Mouse (Mus musculus) left cerebral cortex, postnatal 36 days (tissue): ENCODE results near the gene Crtac1. TPM values are rescaled to one million over a fixed set of nuclear protein-coding genes. Genes with fewer than 3 reads are reported as not detected.

Source experiments
- DNase-seq, 2 experiments: peaks; one replicate each; pipeline ENCODE4 v3.0.0; 2021 to 2022; ENCODE audit warnings: low spot score in 2 of 2, mixed read lengths in 1 of 2
- intact Hi-C: fragments of 180-260 bp; cut with DNase I; formaldehyde crosslinking; loops from one replicate; pipeline ENCODE4 v1.15.1; 2025
- total RNA-seq, 2 experiments: library from RNA; stranded (reverse); gene quantifications; 2 replicates each; pipeline ENCODE4 v1.2.3; 2021

The Crtac1 gene
- total RNA-seq, 2 experiments from 2014 or later: 67.7 to 77.0 TPM

DNA sequence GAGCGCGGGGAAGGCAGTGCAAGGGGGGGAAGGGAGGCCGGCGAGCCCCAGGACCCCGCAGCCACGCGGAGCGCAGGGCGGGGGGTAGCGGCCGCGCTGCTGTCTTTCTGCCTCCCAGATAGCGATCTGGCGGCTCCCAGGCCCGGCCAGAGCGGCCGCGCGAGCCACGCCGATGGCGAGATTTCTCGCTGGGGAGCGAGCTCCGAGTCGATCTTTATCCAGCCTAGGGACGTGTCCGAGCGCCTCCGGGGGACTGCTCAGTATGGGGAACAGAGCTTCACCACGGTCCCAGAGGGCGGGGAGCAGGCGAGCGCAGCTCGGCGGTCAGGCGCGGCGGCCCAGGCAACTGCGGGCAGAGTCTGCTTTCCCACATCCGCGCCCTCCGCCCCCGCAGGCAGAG, 608 bp upstream of the Crtac1 start:
- intact Hi-C loops: loop anchor here (5.0 to 10.0 kb wide), 3 partner anchors 50 to 227 kb away; partner anchors contain the start of genes R3hcc1l and Sfrp5
- DNase-seq: peak; percentile 53 to 66

DNA sequence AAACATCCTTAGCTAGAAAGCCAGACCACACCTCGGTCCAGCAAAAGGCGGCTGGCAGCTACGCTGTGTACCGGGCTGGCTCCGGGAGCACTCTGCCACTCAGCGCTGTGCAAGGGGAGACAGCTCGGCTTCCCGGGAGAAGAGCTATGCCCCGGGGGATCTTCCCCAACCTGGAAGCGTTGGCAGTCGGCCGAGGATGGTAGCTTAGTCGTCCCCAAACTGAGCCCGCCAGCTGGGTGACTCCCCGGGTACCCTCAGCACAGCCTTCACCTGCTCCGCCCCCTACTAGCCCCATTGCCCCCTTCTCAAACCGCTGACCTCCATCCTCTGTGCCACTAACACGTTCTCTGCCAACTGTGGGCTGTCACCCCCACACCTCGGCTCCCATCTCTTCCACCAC, 602 bp downstream of the Crtac1 start:
- DNase-seq: peak; percentile 45
- intact Hi-C loops: loop anchor here (5.0 to 10.0 kb wide), 3 partner anchors 49 to 226 kb away; partner anchors contain the start of genes R3hcc1l and Sfrp5

DNA sequence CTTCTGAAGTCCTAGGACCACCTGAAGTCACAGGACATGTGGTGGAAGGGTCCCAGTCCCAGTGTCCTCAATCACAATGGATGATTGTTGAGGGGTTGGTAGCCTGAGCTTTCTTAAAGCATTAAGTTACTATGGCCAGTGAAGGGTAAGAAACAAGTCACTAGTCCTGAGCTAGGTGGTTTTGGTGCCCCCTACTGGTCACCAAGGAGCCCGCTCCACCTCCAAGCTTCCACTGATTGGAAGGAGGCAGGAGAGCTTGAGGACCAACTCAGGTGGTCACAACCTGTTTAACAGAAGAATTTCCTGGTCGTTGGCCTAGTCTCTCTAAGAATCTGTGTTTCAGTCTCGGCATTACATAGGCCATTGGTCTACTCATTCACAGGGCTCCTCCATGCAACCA, 2.2 kb downstream of the Crtac1 start:
- DNase-seq: peak; percentile 61 to 65
- intact Hi-C loops: loop anchor here (1.0 kb wide), 1 partner anchor 113 kb away; no protein-coding TSS in a partner anchor

DNA sequence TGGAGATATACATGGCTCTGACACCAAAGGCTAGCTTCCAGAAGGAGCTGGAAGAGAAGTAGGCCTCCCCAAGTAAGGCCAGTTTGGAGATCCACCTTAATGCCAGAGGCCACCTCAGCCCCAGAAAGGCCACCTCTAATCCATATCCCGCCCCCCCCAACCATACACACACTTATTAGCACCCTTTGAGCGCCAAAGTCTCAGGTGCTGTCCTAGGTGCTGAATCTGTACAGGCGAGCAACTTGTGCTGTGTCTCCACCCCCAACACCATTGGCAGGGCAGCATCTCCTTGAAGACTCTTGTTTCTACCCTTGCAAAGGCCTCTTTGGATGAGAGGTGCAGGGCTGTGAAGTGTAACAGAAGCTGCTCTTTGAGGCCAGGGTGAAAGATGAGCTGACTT, 6.4 kb downstream of the Crtac1 start:
- DNase-seq: no peak
- intact Hi-C loops: no loop called here

DNA sequence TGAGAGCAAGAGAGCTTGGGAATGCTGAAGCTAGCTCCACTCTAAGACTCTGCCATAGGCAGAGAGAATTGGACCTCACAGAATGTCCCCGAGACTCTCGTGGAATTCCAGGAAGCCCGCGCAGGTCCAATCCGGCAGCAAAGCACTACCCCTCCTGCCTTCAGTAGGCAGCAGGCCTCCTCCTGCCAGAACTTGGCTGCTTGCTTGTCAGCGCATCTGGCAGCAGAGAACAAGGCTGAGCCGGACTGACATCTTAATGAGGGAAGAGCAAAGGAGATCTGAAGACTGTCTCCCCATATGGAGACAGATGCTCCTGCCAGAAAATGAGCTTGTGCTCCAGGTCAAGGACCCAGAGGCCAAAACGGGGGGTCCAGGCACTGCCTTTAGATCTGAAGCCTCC, 16.5 kb downstream of the Crtac1 start:
- DNase-seq: no peak

DNA sequence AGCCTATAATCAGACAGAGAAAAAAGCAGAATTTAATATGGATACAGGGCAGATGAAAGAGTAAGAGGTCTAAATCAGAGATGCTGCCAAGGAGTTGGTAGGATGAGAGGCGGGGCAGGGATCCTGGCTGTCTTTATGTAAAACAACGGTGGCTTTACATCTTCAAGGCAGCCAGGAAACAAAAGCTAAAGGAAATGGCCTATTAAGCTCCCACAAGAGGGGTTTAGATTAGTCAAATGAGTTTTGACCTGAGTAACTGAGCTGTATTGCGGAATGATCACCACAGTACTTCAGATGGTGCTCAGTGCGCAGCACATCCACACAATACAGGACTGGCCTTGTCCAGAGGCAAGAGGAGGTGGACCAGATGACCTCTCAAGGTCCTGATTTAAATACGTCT, 21.7 kb downstream of the Crtac1 start:
- DNase-seq: no peak
- intact Hi-C loops: no loop called here

More for the DNA sequence above, 16.5 kb downstream of the Crtac1 start:
- intact Hi-C loops: no loop called here

DNA sequence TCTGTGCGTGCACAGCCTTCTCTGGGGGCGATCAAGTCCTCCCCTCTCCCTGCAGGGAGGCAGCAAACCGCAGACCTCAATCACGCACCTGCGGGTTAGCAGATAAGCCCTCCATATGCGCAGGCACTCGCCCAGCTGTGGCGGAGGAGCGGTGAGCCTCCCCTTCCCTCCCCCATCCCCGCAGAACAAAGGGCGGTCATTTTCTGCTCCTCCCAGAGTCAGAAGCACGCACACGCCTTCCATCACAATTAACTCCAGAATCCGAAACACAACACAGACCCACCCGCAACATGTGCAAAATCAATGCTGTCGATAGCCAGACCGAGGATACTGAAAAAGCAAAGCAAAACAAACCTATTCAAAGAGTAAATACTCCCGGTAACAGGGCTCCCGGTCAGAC, 22.4 kb downstream of the Crtac1 start:
- intact Hi-C loops: no loop called here
- no peak for DNase-seq

DNA sequence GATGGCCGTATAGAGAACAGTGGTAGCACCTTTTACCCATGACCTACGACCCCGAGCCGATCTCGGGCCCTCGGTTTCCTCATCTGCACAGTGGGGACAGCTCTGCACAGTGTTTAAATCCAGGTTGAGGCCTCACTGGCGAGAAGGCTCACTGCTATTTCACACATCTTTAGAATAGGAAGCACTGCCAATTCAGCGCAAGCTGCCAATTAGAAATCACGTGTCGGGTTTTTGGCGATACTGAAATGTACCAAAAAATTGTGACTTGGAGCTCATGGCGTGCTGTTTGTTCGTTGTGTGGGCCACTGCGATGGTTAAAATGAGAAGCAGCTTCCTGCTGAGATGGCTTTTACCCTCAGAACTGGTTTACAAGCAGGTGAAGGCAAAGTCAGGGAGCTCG, 27.2 kb downstream of the Crtac1 start:
- peak in 1 of 2 experiments; percentile 54 for DNase-seq
- intact Hi-C loops: no loop called here

DNA sequence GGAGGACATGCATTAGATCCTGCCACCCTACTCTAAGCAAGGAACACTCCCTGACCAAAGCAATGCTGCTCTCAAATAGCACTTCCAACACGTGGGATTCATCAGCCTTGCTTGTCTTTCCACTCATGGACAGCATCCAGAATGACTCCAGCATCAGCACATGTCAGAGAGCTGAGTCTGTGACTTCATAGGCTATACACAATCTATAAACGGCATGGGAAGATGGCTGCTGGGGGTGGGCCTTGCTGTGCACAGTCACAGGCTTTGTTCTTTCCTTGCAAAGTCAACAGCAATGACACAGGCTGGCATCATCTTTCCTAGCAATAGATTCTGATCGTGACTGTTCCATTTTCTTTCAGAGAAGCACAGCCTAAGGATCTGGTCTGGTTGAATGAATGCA, 31.6 kb downstream of the Crtac1 start:
- DNase-seq: no peak
- intact Hi-C loops: no loop called here

DNA sequence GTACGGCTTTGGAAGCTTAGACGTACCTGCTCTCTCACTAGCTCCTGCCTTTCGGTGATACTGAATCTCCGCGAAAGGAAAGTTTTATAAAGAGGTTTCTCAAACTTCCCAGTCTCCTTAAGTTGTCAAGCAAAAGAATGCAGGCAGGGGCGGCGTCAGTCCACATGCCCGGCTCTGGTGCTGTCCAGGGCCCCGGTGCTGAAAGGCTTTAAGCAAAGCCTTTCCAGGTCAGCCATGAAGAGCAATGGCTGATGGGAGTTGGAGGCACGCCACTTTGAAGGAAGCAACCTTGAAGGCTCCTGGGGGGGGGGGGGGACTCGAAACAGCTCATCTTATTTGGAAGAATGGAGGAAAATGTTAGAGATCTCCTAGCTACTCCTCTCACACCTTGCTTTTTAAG, 34.3 kb downstream of the Crtac1 start:
- intact Hi-C loops: no loop called here
- no peak for DNase-seq

DNA sequence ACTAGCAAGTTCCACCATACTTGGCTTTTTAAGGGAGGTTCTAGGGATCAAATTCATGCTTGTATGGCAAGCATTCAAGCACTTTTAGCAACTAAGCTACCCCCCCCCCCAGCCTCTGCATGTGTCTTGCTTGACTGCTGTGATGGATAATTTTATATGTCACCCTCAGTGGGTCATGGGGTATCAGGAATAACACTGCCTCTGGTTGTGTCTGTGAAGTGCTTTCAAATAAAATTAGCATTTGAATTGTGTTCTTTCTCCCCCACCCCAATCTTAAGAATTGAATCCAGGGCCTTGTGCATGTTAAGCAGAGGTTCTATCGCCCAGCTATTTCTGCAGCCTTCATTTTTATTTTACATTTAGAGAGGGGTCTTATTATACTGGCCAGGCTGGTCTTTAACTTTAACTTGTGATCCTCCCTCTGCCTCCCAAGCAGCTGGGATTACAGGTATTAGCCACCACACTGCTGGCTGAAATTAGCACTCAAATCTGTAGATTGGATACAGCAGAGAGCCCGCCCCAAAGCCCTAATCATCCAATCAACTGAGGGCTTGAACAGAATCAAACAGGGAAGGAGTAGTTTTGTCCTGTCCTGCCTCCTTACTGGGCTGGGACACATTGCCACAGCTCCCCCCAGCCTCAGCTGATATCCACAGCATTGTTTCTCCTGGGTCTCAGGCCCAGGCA, 36.6 kb downstream of the Crtac1 start:
- no peak for DNase-seq
- intact Hi-C loops: no loop called here

DNA sequence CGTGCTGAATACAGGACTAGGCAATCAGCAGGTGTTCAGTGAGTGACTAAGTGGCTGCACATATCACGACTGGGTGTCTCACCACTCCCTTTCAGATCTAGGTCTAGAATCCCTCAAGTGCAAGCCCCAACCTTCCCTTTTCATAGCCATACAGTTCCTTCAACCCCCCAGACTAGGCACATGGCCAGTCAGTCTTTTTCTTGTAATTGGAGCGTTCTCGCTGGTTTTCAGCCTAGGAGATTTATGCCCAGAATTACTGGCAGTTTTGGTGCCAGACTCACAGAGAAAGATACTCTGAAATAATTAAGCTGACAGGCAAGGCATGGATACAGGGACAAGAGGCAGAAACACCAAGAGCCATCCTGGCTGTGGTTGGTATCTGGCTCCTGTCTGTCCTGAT, 37.7 kb downstream of the Crtac1 start:
- intact Hi-C loops: no loop called here
- peak in 1 of 2 experiments; percentile 45 for DNase-seq

DNA sequence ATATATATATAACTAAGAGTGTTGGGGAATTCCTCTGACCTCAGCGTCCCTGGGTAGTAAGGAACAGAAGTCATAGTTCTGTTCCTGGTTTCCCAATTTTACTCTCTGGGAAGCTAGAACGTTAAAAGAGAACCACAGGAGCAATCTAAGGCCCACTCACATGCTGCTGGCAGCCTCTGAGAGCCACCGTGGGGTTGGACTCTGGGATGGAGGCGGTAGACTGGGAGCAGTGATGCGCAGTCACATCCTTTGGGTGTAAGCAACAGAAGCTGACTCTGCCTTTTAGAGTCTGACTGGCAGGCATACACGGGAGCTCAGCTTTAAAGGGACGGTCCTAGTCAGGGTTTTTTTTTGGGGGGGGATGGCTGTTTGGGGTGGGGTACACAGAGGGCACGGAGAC, 39.5 kb downstream of the Crtac1 start:
- DNase-seq: peak in 1 of 2 experiments; percentile 59
- intact Hi-C loops: no loop called here

DNA sequence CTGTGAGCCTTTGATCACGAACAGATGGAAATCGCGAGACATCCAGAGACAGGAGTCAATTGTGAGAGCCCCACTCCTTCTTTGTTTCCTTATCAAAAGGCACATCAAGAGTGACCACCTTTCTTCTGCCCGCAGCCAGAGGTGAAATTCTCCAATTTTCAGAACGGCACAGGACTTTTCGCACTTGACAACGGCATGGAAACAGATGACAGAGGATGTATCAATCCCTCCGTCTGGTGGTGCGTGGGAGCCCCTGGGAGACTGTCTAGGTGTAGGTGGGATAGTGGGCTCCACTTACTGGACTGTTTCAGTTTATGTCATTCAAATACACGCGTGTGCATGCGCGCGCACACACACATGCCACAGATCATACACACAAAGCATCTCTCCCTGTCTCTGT, 42.0 kb downstream of the Crtac1 start:
- intact Hi-C loops: no loop called here
- no peak for DNase-seq

DNA sequence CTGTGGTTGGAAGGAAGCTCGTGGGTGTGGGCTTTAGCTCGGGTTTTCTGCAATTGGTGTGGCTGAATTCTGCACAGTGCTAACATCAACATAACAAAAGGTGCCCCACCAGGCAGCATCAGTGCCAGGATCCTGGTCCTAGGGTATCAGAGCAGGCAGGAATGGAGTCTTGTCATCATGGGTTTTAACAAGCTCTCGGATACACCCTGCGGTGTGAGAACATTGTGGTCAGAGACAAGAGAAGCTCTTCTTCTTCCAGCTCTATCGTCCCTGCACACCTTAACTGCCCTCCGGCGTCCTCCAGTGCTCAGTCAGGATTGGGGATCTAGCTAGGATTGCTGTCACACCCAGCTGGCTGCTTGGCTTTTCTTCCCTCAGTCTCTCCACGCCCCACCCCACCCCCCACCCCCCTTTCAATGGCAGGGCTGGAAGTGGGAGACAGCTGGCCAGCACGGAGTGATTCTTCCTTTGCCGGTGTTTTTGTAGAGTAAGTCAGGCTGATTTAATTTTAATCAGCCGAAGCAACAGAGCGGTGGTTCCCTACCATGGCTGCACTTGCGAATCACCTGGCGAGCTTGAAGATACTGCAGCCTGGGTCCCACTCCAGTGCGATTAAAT, 46.5 kb downstream of the Crtac1 start:
- intact Hi-C loops: loop anchor here (5.0 kb wide), 1 partner anchor 47 kb away; the partner anchor contains the start of gene Crtac1
- DNase-seq: no peak

DNA sequence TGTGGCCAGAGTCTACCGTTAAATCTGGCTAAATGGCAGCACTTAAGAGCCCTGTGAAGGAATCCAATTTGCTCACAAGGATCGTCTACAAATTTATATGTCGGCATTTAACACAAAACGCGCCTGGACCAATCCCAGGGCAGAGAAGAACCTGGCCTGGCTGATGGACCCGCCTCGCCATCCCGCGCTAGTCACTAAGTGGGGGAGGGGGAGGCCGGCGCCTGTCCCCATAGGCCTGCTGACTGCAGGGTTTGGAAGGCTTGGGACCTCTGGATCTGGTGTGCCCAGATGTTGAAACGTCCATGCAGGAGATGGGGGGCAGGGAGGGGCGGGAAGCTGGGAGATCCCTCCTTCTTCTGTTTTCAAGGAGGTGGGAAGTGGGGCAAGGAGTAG, 50.6 kb downstream of the Crtac1 start:
- intact Hi-C loops: loop anchor here (5.0 kb wide), 1 partner anchor 51 kb away; the partner anchor contains the start of gene Crtac1
- DNase-seq: no peak

DNA sequence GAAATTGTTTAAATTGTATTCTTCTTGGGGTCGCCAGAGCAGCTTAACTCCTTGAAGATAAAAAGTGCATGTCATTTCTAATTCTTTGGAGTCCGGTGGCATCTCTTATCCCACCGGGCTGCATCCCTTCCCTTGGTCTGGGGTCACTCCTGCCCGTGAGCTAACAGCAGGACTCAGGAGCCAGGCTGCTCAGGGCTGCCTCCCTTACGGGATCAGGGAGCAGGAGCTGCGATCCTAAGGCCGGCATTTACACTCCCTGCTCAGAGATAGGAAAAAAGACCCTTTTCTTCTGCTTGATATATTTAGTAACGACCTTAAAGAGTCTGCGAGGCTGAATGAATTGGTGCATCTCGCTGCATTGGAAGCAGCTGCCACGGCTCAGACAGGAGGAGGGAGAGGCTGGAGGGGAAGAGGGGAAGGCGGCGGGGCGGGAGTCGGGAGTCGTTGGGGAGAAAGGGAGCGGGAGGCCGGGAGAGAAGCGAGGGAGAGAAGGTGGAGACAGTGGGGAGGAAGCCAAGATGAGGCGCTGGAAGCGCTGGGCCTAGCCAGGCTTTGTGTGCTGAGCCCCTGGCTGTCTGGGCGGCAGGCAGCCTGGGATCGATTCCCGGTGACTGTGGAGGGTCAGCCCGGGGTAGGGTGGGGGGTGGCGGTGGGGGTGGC, 51.1 kb downstream of the Crtac1 start:
- DNase-seq: peak in 1 of 2 experiments; percentile 57
- intact Hi-C loops: loop anchor here (5.0 kb wide), 1 partner anchor 52 kb away; the partner anchor contains the start of gene Crtac1

DNA sequence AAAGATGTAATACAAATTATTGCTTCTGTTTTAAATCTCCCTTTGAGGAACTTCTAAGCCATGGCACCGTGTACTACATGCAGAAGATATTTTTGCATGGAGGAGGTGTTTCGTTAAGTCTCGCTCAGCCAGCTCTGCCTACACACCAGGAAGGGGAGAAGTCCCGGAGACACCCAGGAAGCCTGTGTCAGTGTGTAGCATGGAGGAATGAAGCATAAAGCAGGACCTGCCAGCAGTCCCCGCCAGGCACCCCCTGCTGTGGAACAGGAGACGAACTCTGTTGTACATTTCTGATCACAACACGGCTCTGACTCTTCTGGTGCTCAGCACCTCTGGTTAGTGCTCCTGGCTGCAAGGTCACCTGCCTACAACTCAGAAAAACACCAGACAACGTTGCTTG, 51.8 kb downstream of the Crtac1 start:
- peak; percentile 72 to 75 for DNase-seq
- intact Hi-C loops: loop anchor here (5.0 kb wide), 1 partner anchor 53 kb away; the partner anchor contains the start of gene Crtac1

DNA sequence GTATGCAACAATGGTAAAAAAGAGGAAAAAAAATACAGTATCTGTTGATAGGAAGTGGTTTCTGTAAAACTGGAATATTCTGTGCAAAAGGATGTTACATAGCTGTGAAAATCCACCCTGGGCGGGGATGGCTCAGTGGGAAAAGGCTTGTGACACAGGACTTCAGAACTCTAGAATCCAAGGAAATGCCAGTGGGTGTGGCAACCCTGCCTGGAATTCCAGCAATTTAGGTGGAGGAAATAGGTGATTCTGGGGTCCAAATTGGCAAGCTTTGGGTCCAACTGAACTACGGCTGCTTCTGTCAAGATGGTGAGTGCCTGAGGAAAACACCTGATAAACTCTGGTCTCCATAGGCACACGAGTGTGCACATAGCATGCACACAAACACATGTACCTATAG, 54.4 kb downstream of the Crtac1 start:
- intact Hi-C loops: no loop called here

DNA sequence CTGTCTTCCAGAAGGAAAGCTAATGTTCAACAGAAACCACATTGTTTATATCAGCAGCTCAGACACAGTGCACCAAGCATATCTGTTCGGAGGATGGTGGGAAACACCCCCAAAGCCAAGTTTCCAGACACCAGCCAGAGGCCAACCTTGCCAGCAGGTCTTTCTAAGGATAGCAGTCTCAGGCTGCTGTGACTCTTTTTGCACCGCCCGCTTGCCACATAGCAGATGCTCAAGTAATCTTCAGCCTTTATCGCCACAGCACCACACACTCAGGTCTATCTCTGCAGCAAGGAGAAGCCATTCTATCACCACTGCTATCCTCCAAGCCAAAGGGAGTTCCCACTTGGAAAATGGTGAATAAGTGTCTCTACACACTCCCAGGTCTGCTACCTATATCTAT, 68.0 kb downstream of the Crtac1 start:
- intact Hi-C loops: no loop called here
- peak in 1 of 2 experiments; percentile 31 for DNase-seq

More for the DNA sequence above, 54.4 kb downstream of the Crtac1 start:
- DNase-seq: no peak
